Mouse (Mus musculus) midbrain, embryonic 15.5 days (tissue): Measurements from ENCODE around the gene Hoxa3. TPM values are rescaled to one million over a fixed set of nuclear protein-coding genes. Genes with fewer than 3 reads are reported as not detected.

Experiments used
- ATAC-seq: fragments of 200-750 bp; cut with Nextera tagmentation; replicated peaks from 2 replicates; pipeline ENCODE4 v1.8.0; 2017; ENCODE audit warnings: moderate TSS enrichment
- H3K27ac ChIP-seq: fragments of 300-500 bp; sonication (generic); 2 replicates; pipeline ENCODE4 v1.5.1; 2015; ENCODE audit warnings: mild to moderate bottlenecking, inconsistent platforms
- H3K27me3 ChIP-seq: fragments of 300-500 bp; sonication (generic); replicated peaks from 2 replicates; pipeline ENCODE4 v1.6.1; 2015; ENCODE audit warnings: inconsistent platforms
- H3K36me3 ChIP-seq: fragments of 300-500 bp; sonication (generic); replicated peaks from 2 replicates; pipeline ENCODE4 v1.6.1; 2015; ENCODE audit warnings: inconsistent platforms
- H3K4me1 ChIP-seq: fragments of 300-500 bp; sonication (generic); 2 replicates; pipeline ENCODE4 v1.6.1; 2015; ENCODE audit warnings: inconsistent platforms
- H3K4me2 ChIP-seq: fragments of 300-500 bp; sonication (generic); 2 replicates; pipeline ENCODE4 v1.6.1; 2015; ENCODE audit warnings: inconsistent platforms, mild to moderate bottlenecking, moderate library complexity
- H3K4me3 ChIP-seq: fragments of 300-500 bp; sonication (generic); 2 replicates; pipeline ENCODE4 v1.5.1; 2015; ENCODE audit warnings: mild to moderate bottlenecking, inconsistent platforms
- H3K9ac ChIP-seq: fragments of 300-500 bp; sonication (generic); 2 replicates; pipeline ENCODE4 v1.6.1; 2015; ENCODE audit warnings: mild to moderate bottlenecking, inconsistent platforms
- H3K9me3 ChIP-seq: fragments of 300-500 bp; sonication (generic); 2 replicates; pipeline ENCODE4 v1.6.1; 2016; ENCODE audit warnings: inconsistent platforms
- WGBS: fragments of 180-500 bp; shearing (Covaris S2); methylation state at CpG from one replicate; pipeline ENCODE4 v1.1.7; 2015; ENCODE audit warnings: mixed read lengths; 5-methylcytosine and 5-hydroxymethylcytosine counted together
- polyA plus RNA-seq: library from polyadenylated mRNA; unstranded; fragments of >200 nt; fragmentation: Nextera tagmentation; extraction: Ambion mirVana; gene quantifications from 2 replicates; pipeline ENCODE4 v1.2.1, GENCODE M21; 2015

Gene Hoxa3
- polyA plus RNA-seq, 1 experiment from 2014 or later: not detected

DNA sequence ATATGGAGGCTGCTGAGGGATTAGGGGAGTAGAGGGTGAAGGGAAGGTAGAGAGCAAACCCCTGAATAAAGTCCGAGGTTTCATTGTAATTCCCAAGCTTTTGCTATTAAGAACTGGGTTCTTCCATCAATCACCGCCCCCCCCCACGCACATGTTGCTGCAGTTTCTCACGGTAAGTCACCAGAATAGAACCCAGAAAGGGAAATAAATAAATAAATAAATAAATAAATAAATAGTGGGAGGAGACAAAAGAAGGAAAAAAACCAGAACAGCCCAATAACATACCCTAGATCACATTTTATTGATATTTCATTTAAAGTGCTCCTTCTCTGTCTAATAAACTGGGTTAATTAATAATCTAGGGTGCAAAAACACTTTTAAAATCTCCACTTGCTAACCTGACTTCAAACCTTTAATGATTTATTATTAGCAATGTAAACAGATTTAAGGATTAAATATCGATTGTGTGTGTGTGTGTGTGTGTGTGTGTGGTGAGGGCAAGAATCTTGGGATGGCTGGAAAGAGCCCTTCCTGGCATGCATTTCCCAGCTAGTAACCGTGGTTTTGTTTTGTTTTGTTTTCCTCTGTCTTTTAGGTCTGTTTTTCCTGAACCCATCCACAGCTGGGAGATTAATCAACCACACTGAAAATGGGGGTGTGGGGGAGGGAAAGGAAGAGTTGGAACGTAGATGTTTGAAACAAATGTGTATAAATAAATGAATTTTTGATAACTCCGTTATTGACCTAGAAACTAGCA is 51.6 kb downstream of the Hoxa3 start:
- H3K9me3 ChIP-seq: no peaks in the 10 kb centered on the region
- H3K4me3 ChIP-seq: no peak overlapping the region
- H3K4me1 ChIP-seq: peaks cover 13% of the 10 kb centered on the region
- no peak overlapping the region for H3K9ac ChIP-seq
- no peaks in the 10 kb centered on the region for H3K36me3 ChIP-seq
- peaks cover 93% of the 10 kb centered on the region for H3K27me3 ChIP-seq
- H3K27ac ChIP-seq: no peak overlapping the region
- 4% methylated on average over 8 of the region's 8 CpGs for WGBS
- no peak for ATAC-seq
- no peak overlapping the region for H3K4me2 ChIP-seq

DNA sequence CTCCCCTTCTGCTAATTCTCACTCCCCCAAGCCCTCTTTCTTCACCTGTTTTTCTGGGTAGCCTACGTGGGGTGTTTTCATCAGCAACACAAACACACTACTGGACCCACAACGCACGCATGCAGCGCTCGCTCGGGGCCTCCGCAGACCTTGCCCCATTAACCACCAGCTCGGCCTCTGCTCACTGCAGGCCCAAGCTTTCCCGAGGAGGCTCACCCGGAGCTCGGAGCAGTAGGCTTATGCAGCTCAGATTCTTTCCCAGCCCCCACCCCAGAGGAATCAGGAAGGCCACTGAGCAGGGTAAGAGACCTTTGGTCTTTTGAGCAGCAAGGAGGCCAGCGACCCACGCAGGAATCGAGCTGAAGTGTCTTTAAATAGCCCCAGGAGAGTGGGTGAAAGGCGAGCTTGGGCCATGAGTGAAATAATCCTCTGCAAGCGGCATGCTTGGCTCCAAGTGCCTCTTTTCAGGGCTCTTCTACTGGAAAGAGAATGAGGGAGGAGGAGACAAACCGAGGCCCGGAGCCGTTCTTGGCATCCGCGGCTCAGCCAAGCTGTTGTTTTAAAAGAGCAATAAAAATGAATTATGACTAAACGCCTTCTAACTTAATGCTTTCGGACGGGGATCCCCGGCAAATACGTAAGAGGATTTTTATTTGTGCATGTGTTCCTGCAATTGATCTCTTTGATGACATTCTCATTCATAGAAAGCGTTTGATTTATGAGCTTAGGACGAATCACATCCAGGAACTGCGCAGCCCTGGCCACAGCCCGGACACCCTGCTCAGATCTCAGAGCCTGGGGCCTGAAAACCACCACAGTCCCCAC is 52.4 kb downstream of the Hoxa3 start:
- H3K9ac ChIP-seq: no peak overlapping the region
- H3K4me1 ChIP-seq: peaks cover 13% of the 10 kb centered on the region
- peaks cover 94% of the 10 kb centered on the region for H3K27me3 ChIP-seq
- H3K9me3 ChIP-seq: no peaks in the 10 kb centered on the region
- no peaks in the 10 kb centered on the region for H3K36me3 ChIP-seq
- no peak overlapping the region for H3K27ac ChIP-seq
- ATAC-seq: no peak
- 1% methylated on average over 30 of the region's 30 CpGs for WGBS
- no peak overlapping the region for H3K4me2 ChIP-seq
- no peak overlapping the region for H3K4me3 ChIP-seq

DNA sequence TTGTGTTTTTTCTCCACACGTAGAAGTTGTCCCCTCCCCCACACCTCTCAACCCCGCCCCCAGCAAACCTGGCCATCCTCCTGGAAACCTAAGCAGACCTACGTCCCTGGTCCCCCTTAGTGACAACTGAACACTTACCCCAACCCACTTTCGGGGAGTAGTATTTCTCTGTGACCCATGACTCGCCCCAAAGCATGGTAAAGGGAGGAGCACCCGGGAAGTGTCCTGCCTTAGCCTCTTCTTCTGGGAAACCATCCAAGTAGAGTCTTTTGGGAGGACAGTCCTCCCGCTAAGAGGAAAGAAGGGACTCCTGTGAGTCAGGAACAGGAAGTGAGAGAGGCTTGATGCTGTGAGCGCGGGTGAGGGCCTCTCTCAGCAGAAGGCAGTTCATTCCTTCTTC is 53.2 kb downstream of the Hoxa3 start:
- Histone ChIP-seq H3K36me3 (no peaks in the 10 kb centered on the region), H3K27me3 (peaks cover 96% of the 10 kb centered on the region), H3K27ac (no peak overlapping the region), H3K9ac (no peak overlapping the region), H3K9me3 (no peaks in the 10 kb centered on the region), H3K4me1 (peaks cover 13% of the 10 kb centered on the region), H3K4me2 (no peak overlapping the region), H3K4me3 (no peak overlapping the region)
- 1% methylated on average over 9 of the region's 9 CpGs for WGBS
- no peak for ATAC-seq

DNA sequence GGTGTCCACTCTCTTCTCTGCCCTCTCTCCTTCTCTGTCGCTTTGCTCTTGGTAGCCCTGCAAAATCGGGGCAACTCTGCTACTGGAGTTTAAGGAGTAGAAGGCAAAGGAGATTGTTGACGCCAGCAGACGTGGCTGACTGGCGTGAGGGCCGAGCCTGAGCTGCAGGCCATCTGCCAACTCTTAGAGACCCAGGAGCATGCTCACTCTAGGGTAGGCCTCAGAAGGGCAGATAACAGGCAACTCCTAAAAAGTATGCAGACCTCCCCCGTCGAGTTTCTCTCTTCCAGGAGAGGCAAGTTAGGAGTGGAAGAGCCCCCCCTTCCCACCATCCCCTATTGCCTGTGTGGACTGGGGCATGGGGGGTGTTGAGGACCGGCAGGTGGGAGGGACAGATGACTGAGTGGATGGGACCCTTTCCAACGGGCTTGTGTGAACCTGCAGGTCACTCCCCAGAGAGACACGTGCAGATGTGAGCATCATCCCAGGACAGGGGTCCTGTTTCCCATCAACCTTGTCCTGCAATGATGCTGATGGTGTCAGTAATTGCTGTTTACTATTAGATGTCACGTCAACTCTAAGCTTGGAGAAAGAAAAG is 53.9 kb downstream of the Hoxa3 start:
- no peak for ATAC-seq
- Histone ChIP-seq H3K4me2 (peak overlapping the region; percentile 74), H3K36me3 (no peaks in the 10 kb centered on the region), H3K27ac (no peak overlapping the region), H3K9me3 (no peaks in the 10 kb centered on the region), H3K4me3 (no peak overlapping the region; the same call in 1 of the 2 replicates), H3K4me1 (peaks cover 13% of the 10 kb centered on the region), H3K9ac (no peak overlapping the region), H3K27me3 (peaks cover 98% of the 10 kb centered on the region)
- 3% methylated on average over 12 of the region's 12 CpGs for WGBS

DNA sequence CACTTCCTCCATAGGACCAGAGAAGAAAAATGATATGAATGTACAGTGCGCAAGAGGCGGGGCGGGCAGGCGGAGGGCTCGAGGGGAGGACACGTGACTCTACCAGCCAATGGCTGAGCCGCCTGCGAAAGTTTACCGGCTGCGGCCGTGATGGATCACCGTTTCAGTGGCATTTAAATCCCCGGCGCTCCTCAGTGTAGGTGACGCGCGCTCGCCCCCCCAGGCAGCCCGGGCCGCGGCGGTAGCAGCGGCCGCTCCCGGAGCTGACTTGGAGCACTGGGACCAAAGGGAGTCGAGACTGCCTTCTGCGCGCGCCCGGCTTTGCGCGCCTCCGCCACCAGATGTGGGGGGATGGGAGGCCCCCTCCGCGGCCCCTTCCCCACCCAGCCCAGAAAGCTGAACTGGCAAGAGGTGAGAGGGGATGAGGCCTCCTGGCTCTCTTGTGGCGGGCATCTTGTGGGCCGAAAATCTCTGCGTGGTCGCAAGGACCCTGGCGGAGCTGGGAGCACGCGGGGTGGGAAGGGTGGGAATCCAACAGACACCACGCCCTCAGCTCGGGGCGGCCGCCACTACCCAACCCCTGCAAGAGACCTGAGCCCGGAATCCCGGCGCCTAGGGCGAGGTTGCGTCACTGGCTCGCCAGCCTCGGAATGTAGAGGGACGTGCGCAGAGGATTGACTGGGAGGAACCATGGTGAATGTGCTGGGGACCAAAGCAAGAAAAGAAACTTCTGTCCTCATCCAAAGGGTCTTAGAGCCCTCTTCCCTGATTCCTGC is 54.7 kb downstream of the Hoxa3 start, which contains the start of gene Hoxa1:
TSS of gene Hoxa1 (minus strand) at position 42 of the 776 bp plus-strand sequence.
- under 1% methylated on average over 55 of the region's 55 CpGs for WGBS
- ATAC-seq: peak; percentile 60; the same call in 1 of the 2 replicates
- peaks cover 13% of the 10 kb centered on the region for H3K4me1 ChIP-seq
- H3K4me2 ChIP-seq: peak within 1 kb of the TSS; percentile 74
- H3K4me3 ChIP-seq: peak within 1 kb of the TSS; percentile 40
- H3K9ac ChIP-seq: no peak within 1 kb of the TSS; the same call in 1 of the 2 replicates
- H3K9me3 ChIP-seq: no peaks in the 10 kb centered on the region
- no peaks in the 10 kb centered on the region for H3K36me3 ChIP-seq
- peaks cover 98% of the 10 kb centered on the region for H3K27me3 ChIP-seq
- no peak within 1 kb of the TSS for H3K27ac ChIP-seq

DNA sequence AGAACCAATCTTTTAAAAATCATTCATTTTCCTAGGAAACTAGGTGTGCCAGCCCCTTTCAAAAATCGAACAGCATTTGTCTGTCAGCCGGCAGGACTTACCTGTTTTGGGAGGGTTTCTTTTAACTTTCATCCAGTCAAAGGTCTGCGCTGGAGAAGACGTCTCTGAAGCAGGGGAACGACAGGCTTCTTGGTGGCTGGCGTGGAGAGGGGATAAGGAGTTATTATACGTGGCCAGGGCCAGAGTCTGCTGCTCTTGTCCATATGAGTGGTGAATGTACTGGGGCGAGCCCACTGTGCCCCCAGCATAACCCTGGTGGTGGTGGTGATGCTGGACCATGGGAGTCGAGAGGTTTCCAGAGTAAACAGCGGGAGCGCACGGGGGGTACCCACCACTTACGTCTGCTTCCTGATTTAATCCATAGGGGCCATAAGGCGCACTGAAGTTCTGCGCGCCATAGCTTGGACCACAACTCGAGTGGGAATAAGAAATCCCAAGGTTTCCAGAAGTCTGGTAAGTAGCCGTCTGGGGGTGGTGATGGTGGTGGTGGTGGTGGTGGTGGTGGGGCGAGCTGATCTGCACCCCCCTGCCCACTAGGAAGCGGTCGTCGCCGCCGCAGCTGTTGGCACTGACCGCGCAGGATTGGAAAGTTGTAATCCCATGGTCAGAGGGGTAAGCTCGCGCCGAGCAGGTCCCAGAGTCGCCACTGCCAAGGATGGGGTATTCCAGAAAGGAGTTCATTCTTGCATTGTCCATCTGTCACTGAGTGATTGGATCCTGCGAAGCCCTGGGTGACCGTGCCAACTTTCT is 55.5 kb downstream of the Hoxa3 start:
- Histone ChIP-seq H3K27me3 (peaks cover 98% of the 10 kb centered on the region), H3K4me3 (peak overlapping the region; percentile 40), H3K4me2 (peak overlapping the region; percentile 74), H3K9ac (no peak overlapping the region), H3K4me1 (peaks cover 13% of the 10 kb centered on the region), H3K9me3 (no peaks in the 10 kb centered on the region), H3K27ac (no peak overlapping the region), H3K36me3 (no peaks in the 10 kb centered on the region)
- no peak; the same call in 1 of the 2 replicates for ATAC-seq
- 2% methylated on average over 32 of the region's 32 CpGs for WGBS

DNA sequence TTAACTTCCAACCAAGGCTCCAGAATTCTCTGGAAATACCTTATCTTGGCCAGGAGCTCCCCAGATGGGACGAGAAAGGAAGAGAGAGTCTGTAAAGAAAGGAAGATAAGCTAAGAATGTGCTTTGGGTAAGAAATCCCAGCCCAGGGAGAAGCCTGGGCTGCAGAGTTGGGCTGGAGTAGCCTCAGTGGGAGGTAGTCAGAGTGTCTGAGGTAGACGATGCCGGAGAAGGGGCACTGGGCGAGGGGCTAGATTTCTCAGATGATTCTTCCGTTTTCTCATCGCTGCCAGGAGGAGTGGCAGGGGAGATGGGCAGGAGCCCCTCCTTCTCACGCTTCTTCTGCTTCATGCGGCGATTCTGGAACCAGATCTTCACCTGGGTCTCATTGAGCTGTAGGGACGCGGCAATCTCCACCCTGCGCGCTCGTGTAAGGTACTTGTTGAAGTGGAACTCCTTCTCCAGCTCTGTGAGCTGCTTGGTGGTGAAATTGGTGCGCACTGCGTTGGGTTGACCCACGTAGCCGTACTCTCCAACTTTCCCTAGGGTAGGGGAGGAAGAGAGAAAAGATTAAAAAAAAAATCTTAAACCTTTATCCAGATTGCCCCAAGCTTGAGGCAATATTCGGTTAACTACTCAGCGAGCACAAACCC is 56.5 kb downstream of the Hoxa3 start:
- no peak for ATAC-seq
- H3K4me3 ChIP-seq: no peak overlapping the region

DNA sequence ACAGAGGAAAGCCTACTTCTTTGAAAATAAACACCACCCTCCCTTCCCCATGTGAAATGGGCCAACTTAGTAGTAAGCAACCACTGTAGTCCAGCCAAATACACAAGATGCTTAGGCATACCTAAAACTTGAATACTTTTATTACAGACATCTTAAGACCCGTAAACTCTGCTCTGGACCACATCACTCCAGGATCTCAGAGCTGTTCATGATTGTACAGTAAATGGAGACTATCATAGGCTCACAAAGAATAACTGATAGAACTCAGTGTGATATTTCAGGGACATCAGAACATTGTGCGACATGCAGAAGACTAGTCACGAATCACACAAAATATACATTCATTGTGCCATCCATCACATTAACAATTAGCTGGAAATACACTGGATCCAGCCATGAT is 57.7 kb downstream of the Hoxa3 start:
- H3K27ac ChIP-seq: no peak overlapping the region
- ATAC-seq: no peak
- 46% methylated on average over 3 of the region's 3 CpGs for WGBS
- no peak overlapping the region for H3K4me3 ChIP-seq
- peaks cover 99% of the 10 kb centered on the region for H3K27me3 ChIP-seq
- H3K4me2 ChIP-seq: no peak overlapping the region
- no peaks in the 10 kb centered on the region for H3K36me3 ChIP-seq
- peaks cover 13% of the 10 kb centered on the region for H3K4me1 ChIP-seq
- H3K9ac ChIP-seq: no peak overlapping the region
- no peaks in the 10 kb centered on the region for H3K9me3 ChIP-seq

More for the DNA sequence above, 56.5 kb downstream of the Hoxa3 start:
- H3K4me2 ChIP-seq: no peak overlapping the region
- H3K27me3 ChIP-seq: peaks cover 98% of the 10 kb centered on the region
- H3K27ac ChIP-seq: no peak overlapping the region
- no peaks in the 10 kb centered on the region for H3K36me3 ChIP-seq
- no peak overlapping the region for H3K9ac ChIP-seq
- no peaks in the 10 kb centered on the region for H3K9me3 ChIP-seq
- peaks cover 13% of the 10 kb centered on the region for H3K4me1 ChIP-seq
- WGBS: 2% methylated on average over 20 of the region's 20 CpGs

DNA sequence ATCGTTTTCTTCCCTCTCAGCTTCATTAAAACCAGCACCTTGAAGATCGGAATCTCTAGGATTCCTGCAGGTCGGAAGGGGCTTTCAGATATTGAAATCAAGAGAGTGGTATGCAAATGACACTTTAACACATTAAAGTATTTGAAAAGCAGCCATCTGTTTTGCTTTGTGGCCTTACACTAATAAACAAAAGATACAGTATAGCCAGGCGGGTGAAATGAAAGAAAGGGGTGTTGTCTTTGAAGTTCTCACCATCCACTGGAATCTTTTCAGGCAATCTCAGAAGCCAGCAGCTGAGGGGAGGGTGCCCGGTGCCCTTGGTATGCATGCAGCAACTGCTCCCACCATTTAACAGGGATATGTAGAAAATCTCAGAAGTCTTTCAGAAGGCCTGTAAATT is 59.1 kb downstream of the Hoxa3 start:
- Histone ChIP-seq H3K4me3 (no peak overlapping the region), H3K36me3 (no peaks in the 10 kb centered on the region), H3K27me3 (peaks cover 98% of the 10 kb centered on the region), H3K9me3 (no peaks in the 10 kb centered on the region), H3K27ac (no peak overlapping the region), H3K4me2 (no peak overlapping the region), H3K4me1 (peaks cover 12% of the 10 kb centered on the region), H3K9ac (no peak overlapping the region)
- WGBS: 8% methylated on average over 5 of the region's 5 CpGs
- ATAC-seq: no peak

DNA sequence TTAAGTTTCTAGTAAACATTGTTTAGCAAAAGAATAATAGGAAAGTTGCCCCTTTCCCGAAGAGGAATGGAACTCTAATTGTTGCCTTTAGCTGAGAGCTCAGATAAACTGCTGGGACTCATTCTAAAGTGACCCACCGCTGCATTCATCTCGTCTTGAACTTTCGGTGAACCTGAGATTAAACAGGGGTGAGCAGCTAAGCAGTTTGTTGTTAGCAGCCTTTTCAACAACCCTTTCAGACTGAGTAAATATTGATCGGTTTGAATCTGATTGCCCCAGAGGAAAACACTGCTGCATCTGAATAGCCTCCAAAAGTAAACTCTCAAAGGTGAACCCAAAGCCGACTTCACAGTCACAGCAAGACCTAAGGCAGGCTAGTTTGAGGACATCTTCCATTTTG is 59.9 kb downstream of the Hoxa3 start:
- no peak overlapping the region for H3K27ac ChIP-seq
- 2% methylated on average over 6 of the region's 6 CpGs for WGBS
- no peak overlapping the region for H3K4me2 ChIP-seq
- H3K36me3 ChIP-seq: no peaks in the 10 kb centered on the region
- H3K4me1 ChIP-seq: peaks cover 4% of the 10 kb centered on the region
- no peak for ATAC-seq
- H3K4me3 ChIP-seq: no peak overlapping the region
- H3K27me3 ChIP-seq: peaks cover 96% of the 10 kb centered on the region
- H3K9me3 ChIP-seq: no peaks in the 10 kb centered on the region
- no peak overlapping the region for H3K9ac ChIP-seq
